Mouse (Mus musculus) CH12.LX (cell line): ENCODE measurements around the gene 2210016L21Rik. TPM values are rescaled to one million over a fixed set of nuclear protein-coding genes. Genes with fewer than 3 reads are reported as not detected.

Experiments
- DNase-seq: peaks from one replicate; pipeline ENCODE4 v3.0.0-alpha.2; 2013; ENCODE audit errors: extremely low read depth
- H3K27ac ChIP-seq: 2 replicates; pipeline ENCODE4 v1.5.1; 2012; ENCODE audit warnings: low read depth, mild to moderate bottlenecking, control low read depth, moderate library complexity; ENCODE audit not compliant: insufficient read depth
- H3K27me3 ChIP-seq: replicated peaks from 2 replicates; pipeline ENCODE3; 2012; ENCODE audit warnings: inconsistent platforms
- H3K36me3 ChIP-seq, 2 experiments: replicated peaks in 1 of 2; 2 replicates each; pipeline versions ENCODE3 to v1.6.1; 2012; ENCODE audit warnings: inconsistent platforms in 1 of 2, low read length in 1 of 2, mild to moderate bottlenecking in 1 of 2, mixed read lengths in 1 of 2, moderate library complexity in 1 of 2; ENCODE audit not compliant: control insufficient read depth in 1 of 2, insufficient read depth in 1 of 2
- H3K4me1 ChIP-seq, 2 experiments: 2 replicates each; pipeline ENCODE4 v1.6.1; 2012; ENCODE audit warnings: inconsistent platforms in 1 of 2, moderate library complexity in 1 of 2; ENCODE audit not compliant: insufficient read depth in 2 of 2, control insufficient read depth in 1 of 2
- H3K4me2 ChIP-seq: 2 replicates; pipeline ENCODE4 v1.6.1; 2012; ENCODE audit warnings: low read depth, mild to moderate bottlenecking, control low read depth; ENCODE audit not compliant: poor library complexity, insufficient read depth, severe bottlenecking
- H3K4me3 ChIP-seq, 3 experiments: fragments of 150-350 bp in 1 of 3; sonication (generic) in 1 of 3; replicated peaks in 1 of 3; 2 replicates each; pipeline versions ENCODE3 to v1.5.1; 2011 to 2012; ENCODE audit warnings: low read depth in 2 of 3, low read length in 2 of 3, mild to moderate bottlenecking in 2 of 3, moderate library complexity in 2 of 3, control low read depth in 1 of 3, improper control_type of control experiment in 1 of 3, inconsistent platforms in 1 of 3, mixed read lengths in 1 of 3; ENCODE audit not compliant: poor library complexity in 1 of 3
- H3K79me2 ChIP-seq: replicated peaks from 2 replicates; pipeline ENCODE4 v1.6.1; 2012; ENCODE audit warnings: mild to moderate bottlenecking, moderate library complexity; ENCODE audit not compliant: control insufficient read depth, poor library complexity, insufficient read depth, severe bottlenecking; ENCODE audit errors: extremely low read depth
- H3K9ac ChIP-seq: 2 replicates; pipeline ENCODE4 v1.6.1; 2012; ENCODE audit warnings: low read depth, mild to moderate bottlenecking, control low read depth, moderate library complexity; ENCODE audit not compliant: insufficient read depth
- H3K9me3 ChIP-seq: replicated peaks from 2 replicates; pipeline ENCODE3; 2012; ENCODE audit warnings: low read length, inconsistent platforms, mixed read lengths
- BHLHE40 ChIP-seq: IDR thresholded peaks from 2 replicates; pipeline ENCODE4 v1.6.1; 2011; ENCODE audit warnings: mild to moderate bottlenecking, low read depth, low read length, improper control_type of control experiment
- CHD1 ChIP-seq: IDR thresholded peaks from 2 replicates; pipeline ENCODE4 v1.6.1; 2012; ENCODE audit warnings: low read depth, low read length, improper control_type of control experiment, inconsistent platforms
- CHD2 ChIP-seq: IDR thresholded peaks from 2 replicates; pipeline ENCODE4 v1.6.1; 2011; ENCODE audit warnings: low read length, improper control_type of control experiment
- CTCF ChIP-seq, 2 experiments: IDR thresholded peaks in 1 of 2; conservative IDR thresholded peaks in 1 of 2; 2 replicates each; pipeline ENCODE4 v1.5.1; 2011 to 2012; ENCODE audit warnings: low read depth in 2 of 2, low read length in 2 of 2, improper control_type of control experiment in 1 of 2, inconsistent platforms in 1 of 2, mild to moderate bottlenecking in 1 of 2, moderate library complexity in 1 of 2
- E2F4 ChIP-seq: IDR thresholded peaks from 2 replicates; pipeline ENCODE4 v1.6.1; 2011; ENCODE audit warnings: low read depth, low read length, improper control_type of control experiment; ENCODE audit not compliant: insufficient replicate concordance
- EP300 ChIP-seq: IDR thresholded peaks from 2 replicates; pipeline ENCODE4 v1.6.1; 2011; ENCODE audit warnings: low read length, improper control_type of control experiment
- ETS1 ChIP-seq: conservative IDR thresholded peaks from 2 replicates; pipeline ENCODE4 v1.6.1; 2012; ENCODE audit warnings: low read depth, mild to moderate bottlenecking, inconsistent platforms, low read length, improper control_type of control experiment, moderate library complexity
- HCFC1 ChIP-seq: IDR thresholded peaks from 2 replicates; pipeline ENCODE4 v1.6.1; 2012; ENCODE audit warnings: low read depth, mild to moderate bottlenecking, inconsistent platforms, low read length, improper control_type of control experiment
- IRF4 ChIP-seq: IDR thresholded peaks from 2 replicates; pipeline ENCODE4 v1.6.1; 2014; ENCODE audit warnings: low read depth, mild to moderate bottlenecking, inconsistent platforms, low read length, improper control_type of control experiment
- JUND ChIP-seq: conservative IDR thresholded peaks from 2 replicates; pipeline ENCODE4 v1.6.1; 2011; ENCODE audit warnings: low read depth, low read length, improper control_type of control experiment
- MXI1 ChIP-seq: IDR thresholded peaks from 2 replicates; pipeline ENCODE4 v1.6.1; 2011; ENCODE audit warnings: mild to moderate bottlenecking, low read depth, low read length, improper control_type of control experiment
- NRF1 ChIP-seq: IDR thresholded peaks from 2 replicates; pipeline ENCODE4 v1.6.1; 2014; ENCODE audit warnings: low read depth, mild to moderate bottlenecking, inconsistent platforms, low read length, improper control_type of control experiment, moderate library complexity
- PAX5 ChIP-seq: IDR thresholded peaks from 2 replicates; pipeline ENCODE4 v1.6.1; 2012; ENCODE audit warnings: low read length, inconsistent platforms, mixed read lengths
- POLR2A ChIP-seq: IDR thresholded peaks from 2 replicates; pipeline ENCODE4 v1.6.1; 2011; ENCODE audit warnings: low read depth, mild to moderate bottlenecking, improper control_type of control experiment, low read length
- SIN3A ChIP-seq: IDR thresholded peaks from 2 replicates; pipeline ENCODE4 v1.6.1; 2012; ENCODE audit warnings: low read length, improper control_type of control experiment, inconsistent platforms
- SMC3 ChIP-seq: IDR thresholded peaks from 2 replicates; pipeline ENCODE4 v1.6.1; 2011; ENCODE audit warnings: low read depth, low read length, improper control_type of control experiment
- TCF12 ChIP-seq: IDR thresholded peaks from 2 replicates; pipeline ENCODE4 v1.6.1; 2014; ENCODE audit warnings: low read depth, mild to moderate bottlenecking, inconsistent platforms, low read length, improper control_type of control experiment
- USF1 ChIP-seq: IDR thresholded peaks from 2 replicates; pipeline ENCODE4 v1.6.1; 2014; ENCODE audit warnings: low read depth, mild to moderate bottlenecking, inconsistent platforms, low read length, improper control_type of control experiment
- USF2 ChIP-seq: conservative IDR thresholded peaks from 2 replicates; pipeline ENCODE4 v1.6.1; 2011; ENCODE audit warnings: low read depth, low read length, improper control_type of control experiment
- ZC3H11A ChIP-seq: IDR thresholded peaks from 2 replicates; pipeline ENCODE4 v1.6.1; 2012; ENCODE audit warnings: low read depth, mild to moderate bottlenecking, inconsistent platforms, low read length, improper control_type of control experiment
- ZKSCAN1 ChIP-seq: IDR thresholded peaks from 2 replicates; pipeline ENCODE4 v1.6.1; 2012; ENCODE audit warnings: low read depth, inconsistent platforms, low read length, improper control_type of control experiment, borderline replicate concordance
- ZMIZ1 ChIP-seq: IDR thresholded peaks from 2 replicates; pipeline ENCODE4 v1.6.1; 2012; ENCODE audit warnings: low read depth, mild to moderate bottlenecking, inconsistent platforms, low read length, improper control_type of control experiment
- dilution Hi-C: fragments of 300-500 bp; cut with MboI; formaldehyde crosslinking; loops from 2 replicates; pipeline ENCODE4 v1.14.3; 2020; ENCODE audit warnings: low sequenced_read_pairs; ENCODE audit not compliant: extremely low pct_unique_long_range_greater_than_20kb, extremely low pct_ligation_motif_present
- in situ Hi-C: fragments of 300-500 bp; cut with MboI; formaldehyde crosslinking; loops from 3 replicates; pipeline ENCODE4 v1.14.3; 2019; ENCODE audit warnings: low sequenced_read_pairs, low pct_ligation_motif_present, low pct_unique_long_range_greater_than_20kb, mixed read lengths
- polyA plus RNA-seq: library from polyadenylated mRNA; unstranded; fragments of >175 nt; gene quantifications from 2 replicates; pipeline ENCODE4 v1.2.1, GENCODE M21; 2012; ENCODE audit warnings: low read depth; ENCODE audit not compliant: insufficient read length
- total RNA-seq, 2 experiments: library from RNA; depleted of rRNA; stranded (reverse); fragments of 300-350 nt in 1 of 2; fragments of >200 nt in 1 of 2; gene quantifications; 2 replicates each; pipeline ENCODE4 v1.2.3; 2012 to 2014

Gene 2210016L21Rik
- total and polyA plus RNA-seq, 3 experiments: 11.5 to 32.5 (median 21.6) TPM

DNA sequence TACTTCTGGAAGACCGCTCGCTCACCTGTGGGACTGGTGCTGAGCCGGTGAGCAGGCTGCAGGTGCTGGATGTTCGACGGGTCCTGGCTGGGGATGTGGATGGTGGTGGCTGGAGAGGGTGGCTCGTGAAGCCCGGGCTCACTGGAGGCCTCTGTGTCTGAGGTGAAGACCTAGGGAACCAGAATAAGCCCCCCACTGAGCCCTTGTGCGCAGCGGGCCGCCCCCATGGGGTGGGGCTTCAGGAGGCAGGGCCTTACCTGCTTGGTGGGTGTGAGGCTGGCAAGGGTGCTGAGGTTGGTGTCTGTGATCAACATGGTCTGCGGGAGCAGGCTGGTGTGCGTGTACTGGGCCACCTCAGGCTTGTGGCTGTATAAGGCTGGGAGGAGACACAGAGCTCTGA is 8.7 kb downstream of the 2210016L21Rik start:
- H3K36me3 ChIP-seq: peaks cover 43 to 62% of the 10 kb centered on the region in 2 experiments
- dilution Hi-C loops: no loop called here

DNA sequence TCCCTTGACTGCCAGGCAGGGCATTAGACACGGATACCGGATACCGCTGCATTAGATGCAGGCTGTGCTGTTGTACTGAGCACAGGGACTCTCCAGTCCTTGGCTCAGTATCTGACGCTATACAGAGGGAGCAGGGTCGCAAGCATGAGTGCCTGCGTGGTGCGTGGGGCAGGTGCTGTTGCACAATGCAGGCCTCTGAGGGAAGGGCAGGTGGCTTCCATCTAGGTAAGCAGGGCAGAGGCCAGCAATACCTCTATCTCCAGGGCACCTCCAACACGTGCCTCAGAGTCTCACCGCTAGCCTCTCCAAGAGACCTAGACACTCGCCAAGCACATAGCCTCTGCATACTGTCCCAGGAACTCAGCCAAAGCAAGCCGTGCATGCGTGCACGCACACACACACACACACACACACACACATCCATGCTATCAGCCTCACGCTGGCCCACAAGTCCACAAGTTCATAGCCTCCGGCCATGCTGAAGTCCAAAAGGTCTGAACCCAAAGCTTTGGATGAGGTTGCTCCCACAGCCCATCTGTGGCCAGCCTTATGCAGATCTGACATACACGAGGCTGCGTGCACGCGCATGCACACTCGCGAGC is 9.4 kb downstream of the 2210016L21Rik start:
- H3K4me2 ChIP-seq: no peak overlapping the region
- H3K27ac ChIP-seq: no peak overlapping the region
- H3K4me3 ChIP-seq: no peak overlapping the region
- dilution Hi-C loops: no loop called here
- in situ Hi-C loops: no loop called here
- no peak overlapping the region for H3K9ac ChIP-seq
- no peaks in the 10 kb centered on the region for H3K79me2 ChIP-seq
- H3K27me3 ChIP-seq: no peaks in the 10 kb centered on the region
- peaks cover 0 to 14% of the 10 kb centered on the region in 2 experiments; a peak in 3 of 4 replicates for H3K4me1 ChIP-seq
- H3K9me3 ChIP-seq: no peaks in the 10 kb centered on the region
- peaks cover 37 to 55% of the 10 kb centered on the region in 2 experiments for H3K36me3 ChIP-seq
- TF ChIP-seq SMC3: no peak
- TF ChIP-seq CHD1: no peak
- TF ChIP-seq HCFC1: no peak
- no peak for TF ChIP-seq POLR2A
- no peak for TF ChIP-seq MXI1
- TF ChIP-seq NRF1: no peak
- no peak for TF ChIP-seq E2F4
- TF ChIP-seq ETS1: no peak
- TF ChIP-seq ZC3H11A: no peak
- TF ChIP-seq IRF4: no peak
- TF ChIP-seq USF1: no peak
- no peak for TF ChIP-seq JUND
- no peak for TF ChIP-seq ZMIZ1
- no peak for TF ChIP-seq CTCF (conservative IDR thresholded peaks at IDR 0.05 in 1 of 2, IDR thresholded peaks at IDR 0.05 in 1 of 2; ENCODE audit: low read depth in 2 of 2, low read length in 2 of 2)
- no peak for TF ChIP-seq EP300
- TF ChIP-seq BHLHE40: no peak
- TF ChIP-seq PAX5: no peak
- no peak for TF ChIP-seq USF2
- no peak for TF ChIP-seq ZKSCAN1
- DNase-seq: no peak

More for the DNA sequence above, 8.7 kb downstream of the 2210016L21Rik start:
- no peak overlapping the region for H3K4me3 ChIP-seq
- TF ChIP-seq CHD2: no peak
- no peak for TF ChIP-seq TCF12
- no peak for TF ChIP-seq SIN3A
- no peak for TF ChIP-seq EP300
- H3K4me2 ChIP-seq: no peak overlapping the region
- DNase-seq: no peak
- no peak overlapping the region for H3K9ac ChIP-seq
- no peak overlapping the region for H3K27ac ChIP-seq
- peaks cover 2 to 18% of the 10 kb centered on the region in 2 experiments; a peak in 3 of 4 replicates for H3K4me1 ChIP-seq
- H3K27me3 ChIP-seq: no peaks in the 10 kb centered on the region
- H3K79me2 ChIP-seq: no peaks in the 10 kb centered on the region
- H3K9me3 ChIP-seq: no peaks in the 10 kb centered on the region
- in situ Hi-C loops: no loop called here
